Mouse (Mus musculus): ENCODE measurements around the gene Bcl2. TPM values are rescaled to one million over a fixed set of nuclear protein-coding genes. Genes with fewer than 3 reads are reported as not detected.

Bcl2 gene
- total and polyA plus RNA-seq, 3 experiments, result 4.5 to 13.6 (median 8.7) TPM

DNA sequence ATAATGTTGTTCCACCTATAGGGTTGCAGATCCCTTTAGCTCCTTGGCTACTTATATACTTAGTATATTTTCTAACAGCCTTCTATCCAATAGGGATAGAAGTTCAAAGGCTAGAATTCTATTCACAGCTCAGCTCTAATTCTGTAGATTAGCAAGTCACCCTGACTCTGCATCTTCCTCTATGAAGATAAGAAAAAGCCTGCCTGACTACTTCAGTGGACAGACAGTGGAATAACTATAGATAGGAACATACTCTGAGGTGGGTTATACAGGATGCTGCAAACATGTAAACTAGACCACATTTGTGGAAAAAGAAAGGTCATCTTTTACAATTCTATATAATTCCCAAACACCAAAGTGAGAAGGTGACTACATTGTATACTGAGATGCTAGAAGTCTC lies 21.5 kb downstream of the Bcl2 start:
- no peak overlapping the region for H3K27ac ChIP-seq (ENCODE audit: insufficient read depth, low read depth)
- no peak for DNase-seq (ENCODE audit: extremely low read depth)
- peaks cover 0 to 9% of the 10 kb centered on the region in 2 experiments for H3K36me3 ChIP-seq (replicated peaks in 1 of 2; ENCODE audit: control insufficient read depth in 1 of 2, insufficient read depth in 1 of 2, low read length in 1 of 2)
- in situ Hi-C loops (cut with MboI; ENCODE audit: low pct_ligation_motif_present, low pct_unique_long_range_greater_than_20kb, low sequenced_read_pairs), result no loop called here
- H3K4me2 ChIP-seq (ENCODE audit: insufficient read depth, low read depth, poor library complexity, severe bottlenecking), result no peak overlapping the region
- 0 out of 2 replicates have a peak, but pooled peaks cover 5% of the 10 kb centered on the region for H3K79me2 ChIP-seq (replicated peaks; ENCODE audit: control insufficient read depth, extremely low read depth, insufficient read depth, poor library complexity, severe bottlenecking)
- no peak overlapping the region for H3K4me3 ChIP-seq (replicated peaks in 1 of 3; ENCODE audit: low read depth in 2 of 3, low read length in 2 of 3, poor library complexity in 1 of 3)
- peaks cover 21 to 57% of the 10 kb centered on the region in 2 experiments for H3K4me1 ChIP-seq (ENCODE audit: control insufficient read depth in 1 of 2, insufficient read depth in 2 of 2)
- dilution Hi-C loops (cut with MboI; ENCODE audit: extremely low pct_ligation_motif_present, extremely low pct_unique_long_range_greater_than_20kb, low sequenced_read_pairs), result no loop called here
- TF ChIP-seq USF1 (IDR thresholded peaks at IDR 0.05; ENCODE audit: low read depth, low read length), result no peak
- TF ChIP-seq CTCF (conservative IDR thresholded peaks at IDR 0.05 in 1 of 2, IDR thresholded peaks at IDR 0.05 in 1 of 2; ENCODE audit: low read depth in 2 of 2, low read length in 2 of 2), result no peak
- no peak for TF ChIP-seq ZKSCAN1 (IDR thresholded peaks at IDR 0.05; ENCODE audit: borderline replicate concordance, low read depth, low read length)
- no peak for TF ChIP-seq RCOR1 (conservative IDR thresholded peaks at IDR 0.05; ENCODE audit: low read depth, low read length)
- no peak for TF ChIP-seq MYC (IDR thresholded peaks at IDR 0.05; ENCODE audit: low read depth, low read length)
- no peak for TF ChIP-seq MEF2A (IDR thresholded peaks at IDR 0.05; ENCODE audit: borderline replicate concordance, low read depth, low read length)
- no peak for TF ChIP-seq TCF12 (IDR thresholded peaks at IDR 0.05; ENCODE audit: low read depth, low read length)
- no peak for TF ChIP-seq JUN (IDR thresholded peaks at IDR 0.05; ENCODE audit: insufficient read depth, low read depth, low read length)
- TF ChIP-seq UBTF (IDR thresholded peaks at IDR 0.05; ENCODE audit: low read depth, low read length), result no peak
- TF ChIP-seq MAFK (IDR thresholded peaks at IDR 0.05; ENCODE audit: insufficient replicate concordance, low read length), result no peak
- TF ChIP-seq TBP (conservative IDR thresholded peaks at IDR 0.05; ENCODE audit: low read depth, low read length), result no peak
- TF ChIP-seq NELFE (IDR thresholded peaks at IDR 0.05; ENCODE audit: low read depth, low read length), result no peak
- no peak for TF ChIP-seq EP300 (IDR thresholded peaks at IDR 0.05; ENCODE audit: low read length)
- TF ChIP-seq PAX5 (IDR thresholded peaks at IDR 0.05; ENCODE audit: low read length), result no peak
- TF ChIP-seq MXI1 (IDR thresholded peaks at IDR 0.05; ENCODE audit: low read depth, low read length), result no peak
- no peak for TF ChIP-seq NRF1 (IDR thresholded peaks at IDR 0.05; ENCODE audit: low read depth, low read length)
- TF ChIP-seq JUND (conservative IDR thresholded peaks at IDR 0.05; ENCODE audit: low read depth, low read length), result no peak
- no peak for TF ChIP-seq ELF1 (IDR thresholded peaks at IDR 0.05; ENCODE audit: low read depth, low read length)
- no peak for TF ChIP-seq MAZ (IDR thresholded peaks at IDR 0.05; ENCODE audit: low read depth, low read length)
- no peak for TF ChIP-seq USF2 (conservative IDR thresholded peaks at IDR 0.05; ENCODE audit: low read depth, low read length)
- no peak overlapping the region for H3K9ac ChIP-seq (ENCODE audit: insufficient read depth, low read depth)
- H3K27me3 ChIP-seq (replicated peaks), result no peaks in the 10 kb centered on the region
- peaks cover 5% of the 10 kb centered on the region for H3K9me3 ChIP-seq (replicated peaks; ENCODE audit: low read length)

DNA sequence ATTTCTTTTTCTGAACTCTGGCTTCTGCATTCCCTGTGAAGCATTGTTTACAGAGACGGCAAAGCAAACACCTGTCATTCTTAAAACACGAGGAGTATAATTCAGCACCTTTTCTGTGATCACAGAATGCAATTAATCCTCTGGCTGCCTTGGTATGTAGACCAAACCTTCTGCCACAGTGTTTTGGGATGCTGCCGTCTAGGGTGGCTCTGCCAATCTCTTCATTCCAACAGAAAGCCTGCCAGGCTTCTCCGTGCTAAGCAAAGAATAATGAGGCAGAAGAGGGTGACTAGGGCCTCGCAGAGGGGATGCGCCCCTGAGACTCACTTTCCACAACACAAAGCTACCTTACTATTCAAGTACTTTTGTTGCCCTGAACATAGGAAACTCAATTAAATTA lies 23.2 kb downstream of the Bcl2 start:
- H3K27ac ChIP-seq (ENCODE audit: insufficient read depth, low read depth), result no peak overlapping the region
- no peaks in the 10 kb centered on the region for H3K27me3 ChIP-seq (replicated peaks)
- no peak overlapping the region for H3K4me2 ChIP-seq (ENCODE audit: insufficient read depth, low read depth, poor library complexity, severe bottlenecking)
- in situ Hi-C loops (cut with MboI; ENCODE audit: low pct_ligation_motif_present, low pct_unique_long_range_greater_than_20kb, low sequenced_read_pairs), result no loop called here
- no peak for DNase-seq (ENCODE audit: extremely low read depth)
- H3K4me3 ChIP-seq (replicated peaks in 1 of 3; ENCODE audit: low read depth in 2 of 3, low read length in 2 of 3, poor library complexity in 1 of 3), result no peak overlapping the region
- H3K4me1 ChIP-seq (ENCODE audit: control insufficient read depth in 1 of 2, insufficient read depth in 2 of 2), result peaks cover 21 to 49% of the 10 kb centered on the region in 2 experiments
- H3K9me3 ChIP-seq (replicated peaks; ENCODE audit: low read length), result peaks cover 5% of the 10 kb centered on the region
- peaks cover 0 to 11% of the 10 kb centered on the region in 2 experiments for H3K36me3 ChIP-seq (replicated peaks in 1 of 2; ENCODE audit: control insufficient read depth in 1 of 2, insufficient read depth in 1 of 2, low read length in 1 of 2)
- H3K79me2 ChIP-seq (replicated peaks; ENCODE audit: control insufficient read depth, extremely low read depth, insufficient read depth, poor library complexity, severe bottlenecking), result 0 out of 2 replicates have a peak, but pooled peaks cover 2% of the 10 kb centered on the region
- dilution Hi-C loops (cut with MboI; ENCODE audit: extremely low pct_ligation_motif_present, extremely low pct_unique_long_range_greater_than_20kb, low sequenced_read_pairs), result no loop called here
- H3K9ac ChIP-seq (ENCODE audit: insufficient read depth, low read depth), result no peak overlapping the region
- TF ChIP-seq UBTF (IDR thresholded peaks at IDR 0.05; ENCODE audit: low read depth, low read length) (no peak), E2F4 (IDR thresholded peaks at IDR 0.05; ENCODE audit: insufficient replicate concordance, low read depth, low read length) (no peak), CHD2 (IDR thresholded peaks at IDR 0.05; ENCODE audit: low read length) (no peak), CHD1 (IDR thresholded peaks at IDR 0.05; ENCODE audit: low read depth, low read length) (no peak), EP300 (IDR thresholded peaks at IDR 0.05; ENCODE audit: low read length) (no peak), ZC3H11A (IDR thresholded peaks at IDR 0.05; ENCODE audit: low read depth, low read length) (no peak), ETS1 (conservative IDR thresholded peaks at IDR 0.05; ENCODE audit: low read depth, low read length) (no peak), POLR2A (IDR thresholded peaks at IDR 0.05; ENCODE audit: low read depth, low read length) (no peak), MAX (IDR thresholded peaks at IDR 0.05; ENCODE audit: low read length) (no peak), BHLHE40 (IDR thresholded peaks at IDR 0.05; ENCODE audit: low read depth, low read length) (no peak), JUN (IDR thresholded peaks at IDR 0.05; ENCODE audit: insufficient read depth, low read depth, low read length) (no peak), TCF12 (IDR thresholded peaks at IDR 0.05; ENCODE audit: low read depth, low read length) (no peak), GABPA (IDR thresholded peaks at IDR 0.05; ENCODE audit: insufficient replicate concordance, low read depth, low read length) (no peak)
